Mouse (Mus musculus) heart, adult 2 months (tissue): ENCODE measurements around the gene Gpd2. TPM values are rescaled to one million over a fixed set of nuclear protein-coding genes. Genes with fewer than 3 reads are reported as not detected.

Source experiments
- DNase-seq, 2 experiments: peaks; one replicate each; pipeline ENCODE4 v3.0.0; 2021
- H3K27ac ChIP-seq: fragments of 200-600 bp; 2 replicates; pipeline ENCODE4 v1.8.1; 2022
- H3K27me3 ChIP-seq: fragments of 200-500 bp; 2 replicates; pipeline ENCODE4 v1.6.1; 2012; ENCODE audit warnings: mild to moderate bottlenecking, low read length, inconsistent platforms, mixed read lengths; ENCODE audit not compliant: control insufficient read depth, insufficient read depth
- H3K36me3 ChIP-seq: fragments of 200-500 bp; 2 replicates; pipeline ENCODE4 v1.6.1; 2012; ENCODE audit warnings: low read length, inconsistent platforms; ENCODE audit not compliant: control insufficient read depth, insufficient read depth
- H3K4me1 ChIP-seq: fragments of 200-500 bp; 2 replicates; pipeline ENCODE4 v1.6.1; 2011; ENCODE audit warnings: low read length; ENCODE audit not compliant: control insufficient read depth, insufficient read depth
- H3K4me3 ChIP-seq: fragments of 200-600 bp; 2 replicates; pipeline ENCODE4 v1.8.1; 2022
- H3K79me2 ChIP-seq: fragments of 200-500 bp; replicated peaks from 2 replicates; pipeline ENCODE4 v1.6.1; 2012; ENCODE audit warnings: mild to moderate bottlenecking, inconsistent platforms, low read length, moderate library complexity, mixed read lengths; ENCODE audit not compliant: control insufficient read depth, insufficient read depth
- H3K9ac ChIP-seq: fragments of 200-500 bp; 2 replicates; pipeline ENCODE4 v1.6.1; 2012; ENCODE audit warnings: low read depth, mild to moderate bottlenecking, control low read depth, inconsistent platforms, low read length, mixed read lengths
- CTCF ChIP-seq: fragments of 200-600 bp; IDR thresholded peaks from 2 replicates; pipeline ENCODE4 v1.8.1; 2022; ENCODE audit warnings: antibody characterized with exemption, mild to moderate bottlenecking, moderate library complexity
- EP300 ChIP-seq: fragments of 200-500 bp; IDR thresholded peaks from 2 replicates; pipeline ENCODE4 v1.6.1; 2011; ENCODE audit warnings: low read depth, low read length, control low read depth; ENCODE audit not compliant: insufficient read depth
- POLR2A ChIP-seq: fragments of 200-500 bp; IDR thresholded peaks from 2 replicates; pipeline ENCODE4 v1.6.1; 2011; ENCODE audit warnings: mild to moderate bottlenecking, low read depth, low read length, control low read depth; ENCODE audit not compliant: insufficient read depth
- WGBS: fragments of 180-500 bp; shearing (Covaris S2); methylation state at CpG from one replicate; pipeline ENCODE4 v1.1.7; 2018; 5-methylcytosine and 5-hydroxymethylcytosine counted together
- intact Hi-C: fragments of 180-260 bp; cut with DNase I; formaldehyde crosslinking; loops from one replicate; pipeline ENCODE4 v1.15.1; 2025
- polyA plus RNA-seq: library from polyadenylated mRNA; depleted of rRNA; stranded (reverse); fragments of >200 nt; gene quantifications from 2 replicates; pipeline ENCODE4 v1.2.3, GENCODE M21; 2012
- total RNA-seq, 2 experiments: library from RNA; stranded (reverse); gene quantifications; 2 replicates each; pipeline ENCODE4 v1.2.3; 2021

Gpd2 gene
- total and polyA plus RNA-seq, 3 experiments = 8.7 to 16.0 (median 13.1) TPM

- no peaks in the 10 kb centered on the region for H3K4me1 ChIP-seq
- no peaks in the 10 kb centered on the region for H3K27me3 ChIP-seq
- WGBS = 94% methylated on average over 8 of the region's 8 CpGs
- H3K4me3 ChIP-seq = no peak overlapping the region
- no peaks in the 10 kb centered on the region for H3K79me2 ChIP-seq
- H3K27ac ChIP-seq = no peak overlapping the region
- TF ChIP-seq POLR2A (no peak), CTCF (no peak), EP300 (no peak)
- H3K36me3 ChIP-seq = no peaks in the 10 kb centered on the region
- DNase-seq = no peak
- intact Hi-C loops = no loop called here
- no peak overlapping the region for H3K9ac ChIP-seq
Measured at GRCm38 (mm10) chr2:57326091-57326490, 88.7 kb downstream of the Gpd2 start.

DNA sequence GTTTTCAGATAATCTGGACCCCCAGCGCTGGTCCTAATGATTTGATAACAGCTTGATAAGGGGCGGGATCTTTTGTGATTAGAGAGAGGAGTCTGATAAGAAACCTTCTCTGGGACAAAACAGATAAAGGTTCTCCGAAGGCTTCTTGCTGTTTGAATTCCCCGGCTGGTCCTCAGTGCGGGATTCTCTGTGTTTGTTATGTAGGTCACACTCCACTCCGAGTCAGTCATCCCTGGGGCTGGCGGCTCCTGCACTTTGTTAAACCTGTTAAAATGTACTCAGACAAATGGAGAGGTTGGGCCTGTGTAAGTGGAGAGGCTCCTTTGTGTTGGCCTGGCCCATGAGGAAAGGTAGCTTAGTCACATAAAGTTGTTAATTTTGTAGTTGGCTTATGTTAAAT lies 91.9 kb downstream of the Gpd2 start:
- Histone ChIP-seq H3K4me3 (no peak overlapping the region), H3K36me3 (no peaks in the 10 kb centered on the region), H3K27me3 (no peaks in the 10 kb centered on the region), H3K4me1 (no peaks in the 10 kb centered on the region), H3K9ac (no peak overlapping the region), H3K27ac (no peak overlapping the region), H3K79me2 (no peaks in the 10 kb centered on the region)
- no peak for DNase-seq
- intact Hi-C loops = no loop called here
- TF ChIP-seq EP300 = no peak
- no peak for TF ChIP-seq POLR2A
- no peak for TF ChIP-seq CTCF
- 51% methylated on average over 7 of the region's 7 CpGs for WGBS

GRCm38 (mm10) chr2:57330812-57331211 lies 93.4 kb downstream of the Gpd2 start:
- DNase-seq = no peak
- H3K36me3 ChIP-seq = no peaks in the 10 kb centered on the region
- H3K9ac ChIP-seq = no peak overlapping the region
- no peak for TF ChIP-seq POLR2A
- TF ChIP-seq CTCF = no peak
- TF ChIP-seq EP300 = no peak
- no peak overlapping the region for H3K4me3 ChIP-seq
- no peaks in the 10 kb centered on the region for H3K27me3 ChIP-seq
- intact Hi-C loops = no loop called here
- whole genome bisulfite sequencing = 44% methylated on average over 3 of the region's 3 CpGs
- H3K4me1 ChIP-seq = no peaks in the 10 kb centered on the region
- H3K79me2 ChIP-seq = no peaks in the 10 kb centered on the region
- H3K27ac ChIP-seq = no peak overlapping the region

DNA sequence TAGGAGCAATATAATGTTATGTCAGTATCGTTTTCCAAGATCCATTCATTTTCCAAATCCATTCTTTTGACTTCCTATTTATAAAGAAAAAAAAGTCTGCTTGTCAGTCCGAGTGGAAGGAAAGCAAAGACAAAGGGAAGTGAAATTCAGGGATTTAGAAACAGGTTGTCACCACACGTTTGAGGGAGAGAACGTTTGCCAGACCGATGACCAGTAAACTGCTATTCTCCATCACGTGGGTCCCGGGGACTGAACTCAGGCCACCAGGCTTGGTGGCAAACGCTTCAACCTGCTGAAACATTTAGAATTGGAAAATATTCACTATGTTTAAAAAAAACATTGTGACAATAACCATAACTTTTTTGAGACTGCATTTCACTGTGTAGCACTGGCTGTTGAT lies 93.8 kb downstream of the Gpd2 start:
- 71% methylated on average over 8 of the region's 8 CpGs for WGBS
- no peak for DNase-seq
- TF ChIP-seq EP300 = no peak
- no peak for TF ChIP-seq CTCF
- no peak for TF ChIP-seq POLR2A
- H3K79me2 ChIP-seq = no peaks in the 10 kb centered on the region
- H3K4me1 ChIP-seq = no peaks in the 10 kb centered on the region
- no peak overlapping the region for H3K27ac ChIP-seq
- no peak overlapping the region for H3K4me3 ChIP-seq
- intact Hi-C loops = no loop called here
- H3K36me3 ChIP-seq = no peaks in the 10 kb centered on the region
- H3K9ac ChIP-seq = no peak overlapping the region
- H3K27me3 ChIP-seq = no peaks in the 10 kb centered on the region

DNA sequence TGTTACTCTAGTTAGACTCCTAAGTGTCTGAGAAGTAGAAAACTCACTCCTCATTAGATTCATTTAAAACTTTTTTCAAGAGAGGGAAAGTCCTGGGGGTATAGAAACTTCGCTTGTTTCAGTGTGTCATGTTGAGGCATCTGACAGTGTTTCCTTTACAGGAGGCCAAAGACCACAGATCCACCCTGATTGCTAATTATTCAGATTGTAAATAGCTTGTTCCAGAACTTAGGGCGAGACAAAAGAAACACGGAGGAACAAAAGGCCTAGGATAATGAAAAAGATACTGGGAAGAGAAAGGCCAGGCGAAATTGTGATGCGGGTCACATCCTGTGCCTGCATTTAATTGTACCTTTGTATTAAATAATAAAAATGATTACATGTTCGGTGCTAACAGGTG lies 96.0 kb downstream of the Gpd2 start:
- intact Hi-C loops = no loop called here
- no peak overlapping the region for H3K27ac ChIP-seq
- no peak for DNase-seq
- no peaks in the 10 kb centered on the region for H3K27me3 ChIP-seq
- TF ChIP-seq POLR2A (no peak), CTCF (no peak), EP300 (no peak)
- no peak overlapping the region for H3K9ac ChIP-seq
- WGBS = 87% methylated on average over 6 of the region's 6 CpGs
- H3K36me3 ChIP-seq = no peaks in the 10 kb centered on the region
- H3K79me2 ChIP-seq = no peaks in the 10 kb centered on the region
- no peaks in the 10 kb centered on the region for H3K4me1 ChIP-seq
- no peak overlapping the region for H3K4me3 ChIP-seq

GRCm38 (mm10) chr2:57335397-57335796 lies 98.0 kb downstream of the Gpd2 start:
- TF ChIP-seq CTCF = no peak
- TF ChIP-seq POLR2A = no peak
- no peak for TF ChIP-seq EP300
- H3K27me3 ChIP-seq = no peaks in the 10 kb centered on the region
- H3K9ac ChIP-seq = no peak overlapping the region
- no peak overlapping the region for H3K27ac ChIP-seq
- WGBS = 86% methylated on average over 15 of the region's 15 CpGs
- intact Hi-C loops = no loop called here
- no peak for DNase-seq
- H3K4me1 ChIP-seq = no peaks in the 10 kb centered on the region
- H3K4me3 ChIP-seq = no peak overlapping the region
- no peaks in the 10 kb centered on the region for H3K36me3 ChIP-seq
- H3K79me2 ChIP-seq = no peaks in the 10 kb centered on the region
